Mouse (Mus musculus) mouse embryonic stem cell (cell line): ENCODE measurements around the gene Sgo2a.
"Not testable (repeated sequence)": the region's sequence is repeated elsewhere in the genome, so short reads cannot be mapped to it uniquely, and the experiment has no call there.

Source experiments
- in situ Hi-C, 2 experiments: fragments of 300-500 bp; cut with MboI; formaldehyde crosslinking; loops; 1 replicate in 1 of 2; 3 replicates in 1 of 2; pipeline ENCODE4 v1.14.3; 2019 to 2020; ENCODE audit warnings: low sequenced_read_pairs in 2 of 2, low pct_unique_long_range_greater_than_20kb in 1 of 2, mixed read lengths in 1 of 2; ENCODE audit not compliant: unreplicated experiment in 1 of 2

Sgo2a gene

GRCm38 (mm10) chr1:58027707-58028106 lies 31.9 kb downstream of the Sgo2a start:
- in situ Hi-C loops: no loop called here

- in situ Hi-C loops: no loop called here
Observed at GRCm38 (mm10) chr1:58029636-58030117, 33.9 kb downstream of the Sgo2a start, which contains the start of gene Aox1. Aox1 (plus strand) TSS chr1:58029931.

GRCm38 (mm10) chr1:58030156-58030871 lies 34.5 kb downstream of the Sgo2a start:
- in situ Hi-C loops: no loop called here

DNA sequence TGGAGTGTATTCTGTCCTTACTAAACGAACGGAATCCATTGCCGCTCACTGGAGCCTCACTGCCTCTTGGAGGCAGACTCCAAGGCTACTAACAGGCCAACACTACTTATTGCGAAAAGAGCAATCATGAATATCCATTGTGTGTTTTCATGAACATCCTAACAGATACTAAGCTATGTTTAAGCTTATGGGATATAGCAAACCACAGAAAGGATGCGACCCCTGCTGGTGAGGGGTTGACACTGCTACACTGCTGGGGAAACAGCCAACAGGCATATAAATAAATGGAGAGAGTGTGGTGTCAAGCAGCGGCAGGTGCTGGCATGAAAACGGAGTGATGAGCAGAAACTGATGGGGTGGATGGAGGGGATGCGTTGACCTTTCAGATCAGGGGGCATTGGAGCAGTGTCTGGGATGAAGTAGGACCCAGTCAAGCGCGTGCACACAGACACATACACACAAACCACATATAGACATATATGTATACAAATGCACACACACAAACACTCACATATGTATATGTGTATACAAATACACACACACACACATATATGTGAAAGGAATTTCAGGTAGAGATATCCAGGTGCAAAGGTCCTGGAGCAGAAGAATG lies 35.5 kb downstream of the Sgo2a start:
- in situ Hi-C loops: no loop called here

DNA sequence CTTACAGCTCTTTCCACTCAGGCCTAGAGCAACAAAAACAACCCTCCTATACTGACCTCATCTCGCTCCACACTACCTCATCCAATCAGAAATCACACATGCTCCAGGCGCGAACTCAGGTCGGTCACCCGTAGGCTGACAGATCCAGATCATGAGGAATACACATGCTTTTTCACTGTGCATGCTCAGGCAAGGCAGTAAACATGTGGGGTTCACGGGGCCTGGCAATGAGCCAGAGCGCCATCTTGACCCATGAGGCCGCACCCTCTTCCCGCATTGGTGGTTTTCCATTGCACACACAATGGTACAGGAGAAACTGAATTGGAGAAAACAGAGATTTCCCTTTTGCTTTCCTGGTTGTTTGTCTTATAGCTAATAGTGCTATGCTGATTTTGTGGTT lies 41.5 kb downstream of the Sgo2a start:
- in situ Hi-C loops: not testable (repeated sequence)

DNA sequence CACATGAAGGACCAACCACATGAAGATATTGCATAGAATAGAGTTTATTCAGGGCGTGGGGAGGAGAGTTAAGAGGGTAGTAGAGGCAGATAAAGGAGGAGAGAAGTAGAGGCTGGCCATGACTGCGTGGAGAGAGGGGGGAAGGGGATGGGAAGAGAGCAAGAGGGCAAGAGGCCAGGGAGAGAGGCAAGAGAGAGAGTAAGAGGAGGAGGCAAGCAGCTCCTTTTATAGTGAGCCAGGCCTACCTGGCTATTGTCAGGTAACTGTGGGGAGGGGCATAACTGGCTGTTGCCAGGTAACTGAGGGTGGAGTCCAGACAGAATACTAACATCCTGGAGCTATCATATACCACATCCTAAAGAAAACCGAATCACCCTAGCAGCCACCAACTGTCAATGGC lies 49.3 kb downstream of the Sgo2a start:
- in situ Hi-C loops: no loop called here

GRCm38 (mm10) chr1:58045546-58045945 lies 49.8 kb downstream of the Sgo2a start:
- in situ Hi-C loops: no loop called here

- in situ Hi-C loops: no loop called here
Observed at GRCm38 (mm10) chr1:58046721-58047290, 51.0 kb downstream of the Sgo2a start.

- in situ Hi-C loops: no loop called here
Observed at GRCm38 (mm10) chr1:58049126-58049525, 53.4 kb downstream of the Sgo2a start.

GRCm38 (mm10) chr1:58055598-58055997 lies 59.8 kb downstream of the Sgo2a start:
- in situ Hi-C loops: no loop called here

DNA sequence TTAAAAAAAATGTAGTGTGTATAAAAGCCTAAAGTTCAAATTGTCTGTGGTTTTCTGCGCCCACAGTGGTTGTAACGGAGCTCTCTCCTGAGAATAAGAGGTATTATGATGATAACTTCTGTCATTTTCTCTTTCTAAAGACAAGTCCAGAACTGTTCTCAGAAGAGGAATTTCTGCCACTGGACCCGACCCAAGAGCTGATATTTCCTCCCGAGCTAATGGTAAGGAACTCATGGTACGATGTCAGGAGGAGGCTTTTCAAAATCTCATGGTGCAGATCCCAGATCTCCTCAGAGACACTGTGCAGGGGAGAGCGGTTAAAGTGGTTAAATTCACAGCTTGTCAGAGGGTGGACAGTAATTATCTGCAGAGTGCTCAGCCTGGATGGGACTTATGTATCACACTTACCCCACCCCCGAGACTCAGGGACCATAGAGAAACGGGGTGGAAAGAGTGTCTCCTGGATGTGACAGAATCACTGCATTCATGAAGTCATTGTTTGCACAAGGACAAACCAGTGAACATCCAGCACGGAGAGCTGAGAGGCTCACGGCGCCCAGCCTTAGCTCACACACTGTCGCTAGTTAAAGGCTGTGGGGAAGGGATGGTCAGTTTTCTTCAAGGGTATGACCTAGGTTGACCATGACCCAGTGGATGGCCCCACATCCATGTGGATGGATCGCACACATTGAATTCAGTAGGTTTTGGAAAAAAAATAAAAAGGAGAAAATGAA lies 60.5 kb downstream of the Sgo2a start:
- in situ Hi-C loops: no loop called here

GRCm38 (mm10) chr1:58056939-58057338 lies 61.2 kb downstream of the Sgo2a start:
- in situ Hi-C loops: no loop called here

DNA sequence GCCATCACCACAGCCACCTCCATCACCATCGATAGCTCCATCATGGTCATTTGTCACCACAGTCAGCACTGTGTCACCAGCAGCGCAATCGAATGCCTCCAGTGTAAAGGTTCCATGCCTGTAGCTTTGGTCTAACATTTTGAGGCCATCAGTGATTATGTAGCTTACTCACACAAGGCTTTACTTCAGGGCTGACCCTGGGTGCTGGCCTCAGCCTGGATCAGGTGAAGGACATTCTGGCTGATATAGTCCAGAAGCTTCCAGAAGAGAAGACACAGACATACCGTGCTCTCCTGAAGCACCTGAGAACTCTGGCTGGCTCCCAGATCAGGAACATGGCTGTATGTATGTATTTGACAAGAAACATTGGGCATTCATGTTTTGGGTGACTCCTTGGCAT lies 63.1 kb downstream of the Sgo2a start:
- in situ Hi-C loops: no loop called here

GRCm38 (mm10) chr1:58062131-58062530 lies 66.4 kb downstream of the Sgo2a start:
- in situ Hi-C loops: no loop called here

DNA sequence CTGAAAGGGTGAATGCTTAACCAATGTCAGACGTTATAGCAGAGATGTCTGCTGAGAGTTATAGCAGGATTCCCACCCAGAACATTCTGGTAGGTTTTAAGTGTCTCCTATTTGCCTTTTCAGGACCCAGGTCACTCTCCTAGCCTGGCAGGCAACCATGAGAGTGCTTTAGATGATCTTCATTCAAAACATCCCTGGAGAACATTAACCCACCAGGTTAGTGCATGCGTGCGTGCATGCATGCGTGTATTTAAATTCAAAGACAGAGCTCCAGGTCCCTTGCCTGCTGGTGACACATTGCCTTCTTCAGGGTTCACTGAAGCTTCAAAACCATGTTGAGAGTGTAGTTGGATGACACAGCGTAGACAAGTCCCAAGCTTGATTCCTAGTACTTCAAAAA lies 69.4 kb downstream of the Sgo2a start:
- in situ Hi-C loops: no loop called here

DNA sequence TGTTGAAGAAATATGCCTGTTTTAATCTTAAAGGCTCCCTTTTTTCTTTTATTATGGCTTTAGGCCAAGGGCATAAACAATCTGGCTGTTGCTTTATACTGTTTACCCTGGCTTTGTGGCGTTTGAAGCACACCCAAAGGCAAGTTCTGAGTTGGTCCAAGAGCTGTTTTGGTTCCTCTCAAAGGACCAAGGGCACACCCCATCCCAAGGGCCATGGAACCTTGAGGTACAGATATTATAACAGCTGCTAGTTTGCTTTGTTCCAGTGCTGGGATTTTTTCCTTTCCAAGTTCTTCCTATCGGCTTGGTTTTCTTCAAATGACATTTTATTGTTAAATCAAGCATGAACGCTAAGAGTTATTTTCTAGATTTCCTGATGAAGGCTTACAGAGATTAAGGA lies 69.8 kb downstream of the Sgo2a start:
- in situ Hi-C loops: no loop called here

DNA sequence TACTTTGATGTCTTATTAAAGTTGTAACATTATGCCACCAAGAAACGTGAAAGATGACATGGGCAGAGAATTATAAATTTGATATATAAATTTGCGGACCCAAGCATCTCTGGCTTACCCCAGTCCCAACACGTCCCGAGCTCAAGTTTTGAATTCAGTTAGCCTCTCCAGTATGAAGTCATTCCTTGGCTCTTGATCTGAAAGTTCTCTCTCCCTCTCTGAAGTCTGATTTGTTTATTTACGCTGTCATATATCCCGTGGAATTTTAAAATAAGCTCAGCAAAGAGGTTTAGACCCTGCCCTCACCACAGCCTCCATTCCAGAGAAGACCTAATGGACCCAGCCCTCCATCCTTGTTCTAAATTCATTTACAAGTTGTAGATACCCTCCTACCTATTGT lies 73.4 kb downstream of the Sgo2a start:
- in situ Hi-C loops: no loop called here

GRCm38 (mm10) chr1:58070091-58070490 lies 74.3 kb downstream of the Sgo2a start:
- in situ Hi-C loops: no loop called here

- in situ Hi-C loops: no loop called here
Observed at GRCm38 (mm10) chr1:58071006-58071405, 75.2 kb downstream of the Sgo2a start.
